ENCODE assay signal across 37 mouse cellular contexts in the genomic region with DNA sequence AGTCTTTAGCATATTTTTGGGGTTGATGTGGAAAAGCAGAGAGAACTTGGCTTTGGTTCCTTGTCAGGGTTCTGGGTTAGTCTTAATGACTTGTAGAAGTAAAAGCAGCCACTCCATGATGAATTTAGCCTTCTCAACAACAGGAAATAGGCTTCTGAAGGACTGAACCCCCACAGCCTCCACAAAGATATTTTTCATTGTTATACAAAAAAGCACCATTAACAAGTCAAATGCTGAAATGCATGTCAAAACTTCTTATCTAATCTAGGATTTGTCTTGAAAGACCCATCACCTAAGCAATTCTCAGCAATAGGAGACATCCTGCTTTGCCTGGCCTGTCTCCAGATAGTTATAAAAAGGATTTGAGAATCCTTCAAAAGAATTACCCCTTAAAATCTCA. TPM values are rescaled to one million over a fixed set of nuclear protein-coding genes. Genes with fewer than 3 reads are reported as not detected.
"Had no signal": no experiment of that assay in that cellular context is flagged by ENCODE, and none has a peak within 500 bp of the region (broad histone marks: within the 10 kb centered on the region; RNA-seq: fewer than 3 reads in every experiment).

No protein-coding gene starts in this region.

- H3K9me3 ChIP-seq: limb, embryonic 15.5 days; liver, embryonic 13.5 days; liver, embryonic 15.5 days had no signal

- H3K4me2 ChIP-seq: limb, embryonic 12.5 days; limb, embryonic 13.5 days; limb, embryonic 15.5 days; liver, embryonic 11.5 days; liver, embryonic 12.5 days; liver, embryonic 13.5 days; liver, embryonic 15.5 days; lung, embryonic 14.5 days; lung, embryonic 15.5 days; midbrain, embryonic 11.5 days; midbrain, embryonic 12.5 days; midbrain, embryonic 13.5 days; midbrain, embryonic 15.5 days had no signal

- ATAC-seq: liver, embryonic 12.5 days; liver, postnatal 0 days; lung, postnatal 0 days; midbrain, embryonic 13.5 days; midbrain, embryonic 15.5 days; midbrain, embryonic 16.5 days had no signal

- H3K4me3 ChIP-seq: limb, embryonic 10.5 days; limb, embryonic 12.5 days; limb, embryonic 13.5 days; limb, embryonic 15.5 days; liver, embryonic 12.5 days; liver, embryonic 13.5 days; liver, embryonic 15.5 days; lung, embryonic 15.5 days; megakaryocyte, embryonic 14.5 days; midbrain, embryonic 10.5 days; midbrain, embryonic 12.5 days; midbrain, embryonic 13.5 days; midbrain, embryonic 15.5 days; myocyte had no signal

- H3K27me3 ChIP-seq: limb, embryonic 12.5 days; limb, embryonic 13.5 days; limb, embryonic 15.5 days; liver, embryonic 12.5 days; liver, embryonic 13.5 days; liver, embryonic 15.5 days; lung, embryonic 15.5 days; megakaryocyte, embryonic 14.5 days; midbrain, embryonic 12.5 days; midbrain, embryonic 13.5 days; midbrain, embryonic 15.5 days had no signal

- DNase-seq: left cerebral cortex, postnatal 4 days; liver; liver, embryonic 13.5 days; liver, postnatal 0 days; lung, adult 18-20 months; lung, adult 2 months; lung, embryonic 14.5 days; lung, postnatal 10 days; lung, postnatal 14 days; lung, postnatal 36 days; lung, postnatal 4 days; midbrain, embryonic 14.5 days had no signal

- H3K9ac ChIP-seq: limb, embryonic 12.5 days; limb, embryonic 13.5 days; limb, embryonic 15.5 days; liver, embryonic 12.5 days; liver, embryonic 13.5 days; liver, embryonic 14.5 days; liver, embryonic 15.5 days; liver, postnatal 0 days; lung, embryonic 14.5 days; lung, embryonic 15.5 days; midbrain, embryonic 12.5 days; midbrain, embryonic 13.5 days; midbrain, embryonic 15.5 days had no signal

- H3K36me3 ChIP-seq: limb, embryonic 10.5 days; limb, embryonic 12.5 days; limb, embryonic 13.5 days; limb, embryonic 15.5 days; liver, embryonic 12.5 days; liver, embryonic 13.5 days; liver, embryonic 15.5 days; lung, embryonic 15.5 days; midbrain, embryonic 10.5 days; midbrain, embryonic 12.5 days; midbrain, embryonic 13.5 days; midbrain, embryonic 15.5 days had no signal

- H3K27ac ChIP-seq: limb, embryonic 10.5 days; limb, embryonic 12.5 days; limb, embryonic 13.5 days; limb, embryonic 15.5 days; liver, embryonic 12.5 days; liver, embryonic 13.5 days; liver, embryonic 14.5 days; liver, embryonic 15.5 days; lung, embryonic 15.5 days; macrophage; midbrain, embryonic 10.5 days; midbrain, embryonic 12.5 days; midbrain, embryonic 13.5 days; midbrain, embryonic 15.5 days had no signal

- H3K4me1 ChIP-seq: limb, embryonic 10.5 days; limb, embryonic 12.5 days; limb, embryonic 13.5 days; limb, embryonic 15.5 days; liver, embryonic 12.5 days; liver, embryonic 13.5 days; liver, embryonic 15.5 days; lung, embryonic 15.5 days; megakaryocyte, embryonic 14.5 days; midbrain, embryonic 10.5 days; midbrain, embryonic 12.5 days; midbrain, embryonic 13.5 days; midbrain, embryonic 15.5 days had no signal

RNA-seq across cellular contexts. Expression of a gene that starts 41.8 kb away (rescaled TPM):
- polyA plus RNA-seq: limb, embryonic 10.5 days; limb, embryonic 11.5 days; limb, embryonic 12.5 days; limb, embryonic 13.5 days; limb, embryonic 14.5 days; limb, embryonic 15.5 days; liver, adult 2 months; liver, embryonic 11.5 days; liver, embryonic 12.5 days; liver, embryonic 13.5 days; liver, embryonic 14.5 days; liver, embryonic 15.5 days; liver, embryonic 16.5 days; liver, postnatal 0 days; lung, adult 2 months; lung, embryonic 14.5 days; lung, embryonic 15.5 days; lung, embryonic 16.5 days; lung, postnatal 0 days; macrophage; midbrain, embryonic 10.5 days; midbrain, embryonic 11.5 days; midbrain, embryonic 12.5 days; midbrain, embryonic 13.5 days; midbrain, embryonic 14.5 days; midbrain, embryonic 15.5 days; midbrain, embryonic 16.5 days; midbrain, postnatal 0 days; myocyte had no signal

RNA-seq across cellular contexts. Expression of a gene that starts 58.1 kb away (rescaled TPM):
- polyA plus RNA-seq: limb, embryonic 10.5 days; limb, embryonic 11.5 days; limb, embryonic 12.5 days; limb, embryonic 13.5 days; limb, embryonic 14.5 days; limb, embryonic 15.5 days; liver, adult 2 months; liver, embryonic 11.5 days; liver, embryonic 12.5 days; liver, embryonic 13.5 days; liver, embryonic 14.5 days; liver, embryonic 15.5 days; liver, embryonic 16.5 days; liver, postnatal 0 days; lung, adult 2 months; lung, embryonic 14.5 days; lung, embryonic 15.5 days; lung, embryonic 16.5 days; lung, postnatal 0 days; macrophage; midbrain, embryonic 10.5 days; midbrain, embryonic 11.5 days; midbrain, embryonic 12.5 days; midbrain, embryonic 13.5 days; midbrain, embryonic 14.5 days; midbrain, embryonic 15.5 days; midbrain, embryonic 16.5 days; midbrain, postnatal 0 days; myocyte had no signal
